Mouse (Mus musculus) heart, embryonic 14.5 days (tissue): ENCODE data around the gene Csnk1g1. TPM values are rescaled to one million over a fixed set of nuclear protein-coding genes. Genes with fewer than 3 reads are reported as not detected.

Experiments used
- ATAC-seq: fragments of 200-750 bp; cut with Nextera tagmentation; 2 replicates; pipeline ENCODE4 v1.8.0; 2017; ENCODE audit warnings: low read depth, moderate TSS enrichment; ENCODE audit not compliant: insufficient number of reproducible peaks, insufficient read depth, low FRiP score
- H3K27ac ChIP-seq, 2 experiments: fragments of 200-500 bp in 1 of 2; fragments of 300-500 bp in 1 of 2; sonication (generic) in 1 of 2; replicated peaks in 1 of 2; 2 replicates each; pipeline ENCODE4 v1.5.1; 2012 to 2014; ENCODE audit warnings: low read depth in 2 of 2, low read length in 2 of 2, control low read depth in 1 of 2, mild to moderate bottlenecking in 1 of 2, mixed read lengths in 1 of 2; ENCODE audit not compliant: control insufficient read depth in 1 of 2, insufficient read depth in 1 of 2
- H3K27me3 ChIP-seq: fragments of 300-500 bp; sonication (generic); 2 replicates; pipeline ENCODE4 v1.6.1; 2014; ENCODE audit warnings: mild to moderate bottlenecking, low read length, control low read depth; ENCODE audit not compliant: control insufficient read depth, insufficient read depth
- H3K36me3 ChIP-seq: fragments of 300-500 bp; sonication (generic); 2 replicates; pipeline ENCODE4 v1.6.1; 2014; ENCODE audit warnings: mild to moderate bottlenecking, control low read depth, low read length, mixed read lengths; ENCODE audit not compliant: control insufficient read depth, insufficient read depth
- H3K4me1 ChIP-seq, 2 experiments: fragments of 200-500 bp in 1 of 2; fragments of 300-500 bp in 1 of 2; sonication (generic) in 1 of 2; 2 replicates each; pipeline ENCODE4 v1.6.1; 2012 to 2014; ENCODE audit warnings: low read length in 2 of 2, control low read depth in 1 of 2, mixed read lengths in 1 of 2; ENCODE audit not compliant: control insufficient read depth in 2 of 2, insufficient read depth in 2 of 2
- H3K4me2 ChIP-seq: fragments of 300-500 bp; sonication (generic); 2 replicates; pipeline ENCODE4 v1.6.1; 2014; ENCODE audit warnings: mild to moderate bottlenecking, low read length
- H3K4me3 ChIP-seq, 2 experiments: fragments of 200-500 bp in 1 of 2; fragments of 300-500 bp in 1 of 2; sonication (generic) in 1 of 2; 2 replicates each; pipeline ENCODE4 v1.5.1; 2012 to 2014; ENCODE audit warnings: low read length in 2 of 2, mild to moderate bottlenecking in 2 of 2, control low read depth in 1 of 2, low read depth in 1 of 2, moderate library complexity in 1 of 2; ENCODE audit not compliant: control insufficient read depth in 1 of 2, insufficient read depth in 1 of 2
- H3K9ac ChIP-seq: fragments of 300-500 bp; sonication (generic); 2 replicates; pipeline ENCODE4 v1.6.1; 2014; ENCODE audit warnings: mild to moderate bottlenecking, low read length
- H3K9me3 ChIP-seq: fragments of 300-500 bp; sonication (generic); 2 replicates; pipeline ENCODE4 v1.6.1; 2016; ENCODE audit warnings: low read length, control low read depth; ENCODE audit not compliant: control insufficient read depth
- WGBS: fragments of 180-500 bp; shearing (Covaris S2); extraction: QIAGEN DNeasy Blood & Tissue Kit; methylation state at CpG from one replicate; pipeline ENCODE4 v1.1.7; 2014; 5-methylcytosine and 5-hydroxymethylcytosine counted together
- polyA plus RNA-seq: library from polyadenylated mRNA; unstranded; fragments of >200 nt; fragmentation: Nextera tagmentation; extraction: Ambion mirVana; gene quantifications from 2 replicates; pipeline ENCODE4 v1.2.1, GENCODE M21; 2014

Gene Csnk1g1
- polyA plus RNA-seq, 1 experiment from 2014 or later = 14.8 TPM

GRCm38 (mm10) chr9:65951082-65951587 is 42.4 kb downstream of the Csnk1g1 start:
- no peak for ATAC-seq
- H3K9me3 ChIP-seq = no peaks in the 10 kb centered on the region
- H3K36me3 ChIP-seq = peaks cover 13% of the 10 kb centered on the region
- no peak overlapping the region for H3K4me2 ChIP-seq
- 74% methylated on average over 3 of the region's 3 CpGs for WGBS
- no peaks in the 10 kb centered on the region for H3K27me3 ChIP-seq
- no peak overlapping the region for H3K4me3 ChIP-seq
- H3K4me1 ChIP-seq = no peaks in the 10 kb centered on the region
- H3K9ac ChIP-seq = no peak overlapping the region
- H3K27ac ChIP-seq = no peak overlapping the region

GRCm38 (mm10) chr9:65970009-65970408 is 61.3 kb downstream of the Csnk1g1 start:
- Histone ChIP-seq H3K4me1 (peaks cover 0 to 6% of the 10 kb centered on the region in 2 experiments; a peak in 1 of 4 replicates), H3K36me3 (no peaks in the 10 kb centered on the region), H3K9ac (no peak overlapping the region), H3K4me3 (no peak overlapping the region), H3K4me2 (no peak overlapping the region), H3K9me3 (no peaks in the 10 kb centered on the region), H3K27me3 (no peaks in the 10 kb centered on the region), H3K27ac (no peak overlapping the region)
- WGBS = 39% methylated on average over 3 of the region's 3 CpGs
- ATAC-seq = no peak

GRCm38 (mm10) chr9:65973206-65973605 is 64.5 kb downstream of the Csnk1g1 start:
- H3K27me3 ChIP-seq = no peaks in the 10 kb centered on the region
- H3K27ac ChIP-seq = no peak overlapping the region
- no peaks in the 10 kb centered on the region for H3K36me3 ChIP-seq
- H3K4me2 ChIP-seq = no peak overlapping the region
- H3K9me3 ChIP-seq = no peaks in the 10 kb centered on the region
- no peak overlapping the region for H3K4me3 ChIP-seq
- no peak overlapping the region for H3K9ac ChIP-seq
- ATAC-seq = no peak
- peaks cover 0 to 6% of the 10 kb centered on the region in 2 experiments; a peak in 1 of 4 replicates for H3K4me1 ChIP-seq
- WGBS = 73% methylated on average over 2 of the region's 2 CpGs

GRCm38 (mm10) chr9:65975886-65976285 is 67.2 kb downstream of the Csnk1g1 start:
- Histone ChIP-seq H3K27me3 (no peaks in the 10 kb centered on the region), H3K27ac (no peak overlapping the region), H3K4me3 (no peak overlapping the region), H3K9me3 (no peaks in the 10 kb centered on the region), H3K9ac (no peak overlapping the region), H3K36me3 (no peaks in the 10 kb centered on the region), H3K4me1 (no peaks in the 10 kb centered on the region), H3K4me2 (no peak overlapping the region)
- no peak for ATAC-seq

- 82% methylated on average over 1 of the region's 1 CpGs for WGBS
- no peak overlapping the region for H3K4me3 ChIP-seq
- no peak overlapping the region for H3K27ac ChIP-seq
- no peaks in the 10 kb centered on the region for H3K4me1 ChIP-seq
- ATAC-seq = no peak
- H3K9ac ChIP-seq = no peak overlapping the region
- no peaks in the 10 kb centered on the region for H3K9me3 ChIP-seq
- H3K36me3 ChIP-seq = peaks cover 7% of the 10 kb centered on the region; the same call in 1 of the 2 replicates
- H3K27me3 ChIP-seq = no peaks in the 10 kb centered on the region
- no peak overlapping the region for H3K4me2 ChIP-seq
Measured at GRCm38 (mm10) chr9:65982841-65983240, 74.1 kb downstream of the Csnk1g1 start.

- 82% methylated on average over 5 of the region's 5 CpGs for WGBS
- H3K27me3 ChIP-seq = no peaks in the 10 kb centered on the region
- H3K4me2 ChIP-seq = no peak overlapping the region
- H3K4me1 ChIP-seq = no peaks in the 10 kb centered on the region
- no peak overlapping the region for H3K4me3 ChIP-seq
- H3K36me3 ChIP-seq = peaks cover 7% of the 10 kb centered on the region; the same call in 1 of the 2 replicates
- no peak overlapping the region for H3K27ac ChIP-seq
- ATAC-seq = no peak
- H3K9ac ChIP-seq = no peak overlapping the region
- H3K9me3 ChIP-seq = no peaks in the 10 kb centered on the region
Measured at GRCm38 (mm10) chr9:65987021-65987420, 78.3 kb downstream of the Csnk1g1 start.

- no peaks in the 10 kb centered on the region for H3K9me3 ChIP-seq
- no peaks in the 10 kb centered on the region for H3K27me3 ChIP-seq
- ATAC-seq = no peak
- H3K4me1 ChIP-seq = no peaks in the 10 kb centered on the region
- no peak overlapping the region for H3K27ac ChIP-seq
- no peak overlapping the region for H3K4me2 ChIP-seq
- H3K36me3 ChIP-seq = peaks cover 7% of the 10 kb centered on the region
- H3K9ac ChIP-seq = no peak overlapping the region
- 90% methylated on average over 7 of the region's 7 CpGs for WGBS
- no peak overlapping the region for H3K4me3 ChIP-seq
Measured at GRCm38 (mm10) chr9:65995603-65996376, 87.1 kb downstream of the Csnk1g1 start.
